Mouse (Mus musculus) urinary bladder, adult 2 months (tissue): ENCODE results near the gene Tpr. TPM values are rescaled to one million over a fixed set of nuclear protein-coding genes. Genes with fewer than 3 reads are reported as not detected.

Experiments used
- DNase-seq: peaks from one replicate; pipeline ENCODE4 v3.0.0; 2022; ENCODE audit warnings: low spot score
- polyA plus RNA-seq: library from polyadenylated mRNA; depleted of rRNA; stranded (reverse); fragments of >200 nt; gene quantifications from 2 replicates; pipeline ENCODE4 v1.2.3, GENCODE M21; 2012; rRNA removed

The Tpr gene
- polyA plus RNA-seq, 1 experiment, result 71.5 TPM

DNA sequence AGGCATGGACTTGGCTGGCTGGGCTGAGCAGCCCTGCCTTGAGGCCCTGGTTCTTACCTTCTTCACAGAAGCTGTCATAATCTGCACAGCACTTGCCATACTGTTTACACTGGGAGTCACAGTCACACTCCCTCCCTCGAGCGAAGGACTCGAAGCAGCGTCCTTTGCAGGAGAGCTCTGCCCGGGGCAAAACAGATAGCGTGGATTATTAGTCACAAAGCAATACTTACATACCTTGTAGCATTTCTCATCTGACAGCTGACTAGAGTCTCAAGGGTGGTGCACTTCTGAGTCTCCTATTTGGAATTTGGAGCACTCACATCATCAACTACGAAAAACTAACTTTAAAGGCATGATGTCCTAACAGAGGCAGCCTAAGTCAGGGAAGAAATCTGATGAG is 68.0 kb downstream of the Tpr start:
- DNase-seq, result no peak

DNA sequence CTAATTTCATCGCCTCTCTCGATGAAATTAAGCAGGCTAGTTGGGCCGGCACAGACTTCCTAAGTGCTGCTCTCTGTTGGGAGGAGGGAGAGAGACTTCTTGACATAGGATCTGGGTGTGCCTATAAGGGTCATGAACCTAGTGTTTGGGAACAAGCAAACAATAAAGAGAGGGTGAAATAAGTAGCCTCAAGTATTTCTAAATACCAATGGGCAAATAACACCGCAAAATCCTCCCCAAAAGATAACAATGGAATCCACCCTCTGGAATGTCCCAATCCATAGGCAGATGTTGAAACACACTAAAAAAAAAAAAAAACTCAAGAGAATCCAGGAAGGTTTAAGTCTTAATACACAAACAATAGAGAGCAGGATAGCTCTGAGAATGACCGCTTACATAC is 70.4 kb downstream of the Tpr start:
- no peak for DNase-seq

DNA sequence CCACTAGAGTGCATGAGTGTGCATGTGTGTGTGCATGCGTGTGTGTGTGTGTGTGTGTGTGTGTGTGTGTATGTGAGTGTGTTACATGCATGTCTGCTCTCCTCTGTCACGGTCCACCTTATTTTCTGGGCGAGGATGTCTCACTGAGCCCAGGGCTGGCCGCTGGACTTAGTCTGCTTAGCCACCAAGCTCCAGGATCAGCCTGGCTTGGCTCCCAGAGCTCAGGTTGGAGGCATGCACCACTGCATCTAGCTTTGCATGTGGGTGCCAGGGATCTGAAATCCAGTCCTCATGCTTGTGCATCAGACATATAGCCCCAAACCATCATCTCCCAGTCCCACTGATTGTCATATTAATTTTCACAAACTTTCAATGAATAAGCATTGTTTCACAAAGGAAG is 71.1 kb downstream of the Tpr start:
- no peak for DNase-seq

DNA sequence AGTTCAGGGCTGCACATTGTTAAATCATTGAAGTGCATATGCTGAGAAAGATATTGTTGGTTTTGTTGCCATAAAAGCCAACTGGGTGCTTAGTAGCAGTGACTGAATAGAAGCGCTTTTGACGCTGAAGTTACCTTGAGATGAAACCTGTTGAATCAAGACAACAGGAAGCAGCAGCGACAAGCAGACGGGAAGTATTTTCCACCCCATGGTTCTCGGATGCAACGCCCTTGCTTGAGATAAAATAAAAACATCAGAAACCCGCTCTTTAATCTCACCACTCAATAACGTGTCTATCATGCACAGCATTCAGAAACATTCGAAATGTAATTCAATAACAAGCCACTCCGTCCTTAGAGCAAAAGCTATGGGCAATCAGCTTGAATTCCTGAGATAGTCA is 72.7 kb downstream of the Tpr start:
- no peak for DNase-seq

DNA sequence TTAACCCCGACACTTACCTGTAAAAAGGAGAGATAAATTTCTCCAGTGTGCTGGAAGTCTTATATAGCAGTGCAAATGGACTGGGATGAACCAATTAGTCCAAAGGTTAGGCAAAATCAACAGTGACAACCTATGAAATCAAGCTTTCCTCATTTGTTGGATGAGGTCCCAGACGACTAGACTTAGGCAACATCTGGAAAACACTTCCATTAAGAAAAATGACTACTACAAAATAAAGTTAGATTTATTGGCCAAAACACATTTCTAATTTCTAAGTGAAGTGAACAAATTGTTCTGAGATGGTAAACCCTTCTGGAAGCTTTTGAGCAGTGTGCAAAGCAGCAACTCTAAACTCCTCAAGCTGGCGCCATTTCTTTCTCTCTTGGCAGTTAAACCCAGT is 73.5 kb downstream of the Tpr start, which contains the start of gene Prg4:
Gene Prg4, minus strand, starts transcription at position 34 of the 400 bp plus-strand sequence.
- DNase-seq, result no peak

DNA sequence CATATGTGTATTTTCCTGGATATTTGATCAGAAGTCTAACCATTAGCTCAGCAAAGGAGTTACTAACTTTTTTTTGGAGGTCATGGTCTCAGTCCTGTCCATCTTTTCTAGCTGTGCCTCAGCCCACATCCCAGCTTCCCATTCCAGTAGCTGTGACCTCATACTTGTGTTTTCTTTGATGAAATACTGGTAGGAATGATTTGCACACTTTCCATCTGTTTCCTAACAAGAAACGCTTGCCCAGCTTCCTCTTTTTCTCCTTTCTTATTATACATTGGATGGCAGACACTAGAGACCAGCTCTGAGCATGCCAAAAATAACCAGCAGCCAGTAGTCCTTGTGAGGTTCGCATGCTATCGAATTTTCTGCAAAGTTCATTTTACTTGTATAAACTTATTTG is 77.4 kb downstream of the Tpr start:
- no peak for DNase-seq

DNA sequence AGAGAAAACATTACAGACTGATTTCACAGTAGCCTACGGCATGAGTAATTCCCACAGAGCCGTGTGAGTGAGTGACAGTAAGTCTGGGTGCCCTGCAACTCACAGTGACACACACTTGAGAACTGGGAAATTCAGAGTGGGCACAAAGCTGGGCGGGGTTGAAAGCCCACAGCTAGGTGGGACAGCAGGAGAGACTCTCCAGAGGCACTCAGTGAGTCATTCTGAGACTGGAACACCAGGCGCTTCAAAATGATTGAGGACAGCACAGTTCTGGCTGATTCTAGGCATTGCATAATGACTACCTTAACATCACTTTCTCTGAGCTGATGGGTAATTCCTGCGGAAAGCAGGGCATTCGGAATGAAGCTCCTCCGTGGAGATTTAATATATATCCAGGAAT is 79.9 kb downstream of the Tpr start:
- DNase-seq, result no peak

DNA sequence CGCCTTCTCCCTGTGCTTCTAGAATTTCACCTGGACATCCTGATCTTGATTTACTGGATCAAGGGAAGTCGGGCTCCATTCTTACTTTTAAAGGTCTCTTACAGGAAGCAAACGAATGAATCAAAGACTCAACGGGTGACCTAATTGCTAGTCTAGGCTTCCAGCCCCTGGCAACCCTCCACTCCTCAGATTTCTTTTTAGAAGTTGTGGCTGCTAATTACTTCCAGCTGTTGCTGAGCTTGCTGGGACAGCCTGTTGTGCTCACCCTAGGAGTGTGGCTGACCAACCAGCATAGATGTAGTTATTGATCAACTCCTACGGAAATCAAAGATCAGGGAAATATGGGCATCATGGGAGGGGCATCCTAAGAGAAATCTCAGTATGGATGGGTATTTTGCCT is 88.0 kb downstream of the Tpr start:
- no peak for DNase-seq

DNA sequence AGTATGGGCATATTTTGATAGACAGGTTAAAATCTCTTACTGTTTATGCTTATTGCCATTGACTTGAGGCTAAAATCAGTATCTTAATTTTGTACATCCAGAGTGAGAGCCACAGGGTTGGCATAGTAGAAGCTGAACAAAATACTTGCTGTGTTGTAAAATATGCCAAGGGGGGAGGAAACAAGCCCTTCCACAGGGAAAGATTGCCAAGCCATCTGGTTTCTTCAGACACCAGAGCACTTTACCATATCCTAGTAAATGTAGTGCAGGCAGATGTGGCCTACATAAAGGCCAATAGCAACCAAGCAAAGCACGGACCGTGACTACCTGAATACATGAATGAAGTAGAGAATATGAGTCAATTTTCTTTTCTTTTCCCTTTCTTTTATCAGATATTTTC is 96.5 kb downstream of the Tpr start:
- DNase-seq, result no peak

DNA sequence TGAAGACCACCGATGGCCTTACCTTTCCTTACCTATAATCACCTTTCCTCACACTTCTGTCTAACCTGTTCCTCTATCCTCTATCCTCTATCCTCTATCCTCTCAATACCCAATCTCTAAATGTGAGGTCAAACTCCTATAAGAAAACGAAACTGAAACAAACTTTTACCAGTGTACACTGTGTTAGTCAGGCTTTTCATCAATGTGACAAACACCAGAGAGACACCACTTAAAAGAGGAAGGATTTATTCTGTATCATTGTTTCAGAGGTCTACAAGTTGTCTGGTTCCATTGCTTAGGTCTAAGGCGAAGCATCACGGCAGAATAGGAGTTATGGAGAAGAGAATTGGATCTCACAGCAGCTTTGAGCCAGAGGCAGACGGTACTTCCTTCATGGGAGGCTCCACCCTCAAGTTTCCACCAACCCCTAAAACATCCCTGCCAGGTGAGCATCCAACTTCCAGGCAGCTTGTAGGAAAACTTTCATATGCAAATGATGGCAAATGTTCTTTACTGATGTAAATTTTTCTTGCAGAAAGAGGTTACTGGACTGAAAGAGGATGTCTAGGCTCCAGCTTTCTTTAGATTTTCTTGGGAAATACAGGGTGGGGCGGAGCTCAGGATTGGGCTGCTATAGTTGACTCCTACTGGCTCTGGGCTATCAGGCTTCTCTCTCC is 104.1 kb downstream of the Tpr start:
- DNase-seq, result no peak

DNA sequence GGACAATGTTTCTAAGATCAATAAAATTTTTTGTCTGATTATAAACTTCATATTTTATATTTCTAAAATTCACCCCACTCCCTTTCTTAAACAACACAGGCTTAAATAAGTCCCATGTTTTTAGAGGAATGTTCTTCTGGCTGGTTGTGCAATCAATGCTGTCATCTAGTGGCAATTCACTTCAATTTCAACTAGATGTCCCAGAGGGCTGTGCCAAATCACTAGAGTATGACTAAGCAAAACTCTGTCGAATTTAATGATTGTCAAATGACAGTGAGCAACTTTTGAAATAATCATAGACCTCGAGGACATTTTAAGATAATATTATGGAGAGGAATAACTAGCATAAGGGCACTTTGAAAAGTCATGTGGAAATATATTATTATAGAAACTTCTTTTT is 105.1 kb downstream of the Tpr start:
- no peak for DNase-seq

DNA sequence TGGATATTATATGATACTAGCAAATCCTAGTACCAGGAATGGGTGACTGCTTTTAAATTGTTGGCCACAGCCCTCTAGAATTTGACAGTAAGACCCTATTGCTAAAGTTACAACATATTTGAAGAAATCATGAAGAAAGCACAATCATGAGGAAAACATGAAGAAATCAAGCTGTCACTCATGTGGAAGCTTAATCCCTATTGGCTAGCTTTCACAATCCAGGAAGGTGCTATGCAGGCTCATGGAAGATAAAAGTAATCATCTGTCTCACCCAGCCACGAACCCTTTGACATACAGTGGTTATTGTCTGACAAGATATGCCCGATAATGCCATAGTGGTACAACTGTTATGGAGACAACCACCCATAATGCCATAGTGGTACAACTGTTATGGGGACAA is 105.5 kb downstream of the Tpr start:
- no peak for DNase-seq

Other genes starting within 250 kb of the Tpr start
- not detected in 2 replicates for gene Pdc, start 73.4 kb upstream of the Tpr start, polyA plus RNA-seq
- 44.3 and 46.5 TPM in 2 replicates for gene Odr4, start 242 bp downstream of the Tpr start, polyA plus RNA-seq
- gene Prg4, start 73.3 kb downstream of the Tpr start, polyA plus RNA-seq, result 0.66 and 1.3 TPM in 2 replicates